Mouse (Mus musculus) thymus, adult 2 months (tissue): ENCODE measurements at regions not wholly inside any gene's neighbourhood (a gene's known extent, or its start where the extent isn't known, plus 50 kb on each side); places are given as distances from the start of the nearest gene placed in this dataset.

ENCODE experiments used
- DNase-seq: peaks from one replicate; pipeline ENCODE4 v3.0.0; 2021
- H3K27ac ChIP-seq: fragments of 200-500 bp; 2 replicates; pipeline ENCODE4 v1.5.1; 2012; ENCODE audit warnings: low read length, control low read depth; ENCODE audit not compliant: control insufficient read depth, insufficient read depth
- H3K27me3 ChIP-seq: fragments of 200-500 bp; 2 replicates; pipeline ENCODE4 v1.6.1; 2012; ENCODE audit warnings: mild to moderate bottlenecking, low read length, moderate library complexity, mixed read lengths; ENCODE audit not compliant: control insufficient read depth, insufficient read depth
- H3K36me3 ChIP-seq: fragments of 200-500 bp; 2 replicates; pipeline ENCODE4 v1.6.1; 2012; ENCODE audit warnings: mild to moderate bottlenecking, low read length, moderate library complexity; ENCODE audit not compliant: control insufficient read depth, insufficient read depth
- H3K4me1 ChIP-seq: fragments of 200-500 bp; replicated peaks from 2 replicates; pipeline ENCODE4 v1.6.1; 2012; ENCODE audit warnings: low read length; ENCODE audit not compliant: control insufficient read depth, insufficient read depth
- H3K4me3 ChIP-seq: fragments of 200-500 bp; 2 replicates; pipeline ENCODE4 v1.5.1; 2012; ENCODE audit warnings: mild to moderate bottlenecking, low read length, control low read depth, moderate library complexity; ENCODE audit not compliant: control insufficient read depth, insufficient read depth
- CTCF ChIP-seq: fragments of 200-500 bp; IDR thresholded peaks from 2 replicates; pipeline ENCODE4 v1.5.1; 2012; ENCODE audit warnings: mild to moderate bottlenecking, control low read depth, low read length, moderate library complexity, borderline replicate concordance; ENCODE audit not compliant: control insufficient read depth, poor library complexity, insufficient read depth; ENCODE audit errors: extremely low read depth
- POLR2A ChIP-seq: fragments of 200-500 bp; IDR thresholded peaks from 2 replicates; pipeline ENCODE4 v1.6.1; 2012; ENCODE audit warnings: mild to moderate bottlenecking, low read length, control low read depth, moderate library complexity; ENCODE audit not compliant: control insufficient read depth, poor library complexity, insufficient read depth; ENCODE audit errors: extremely low read depth
- WGBS: fragments of 180-500 bp; shearing (Covaris S2); methylation state at CpG from one replicate; pipeline ENCODE4 v1.1.7; 2018; 5-methylcytosine and 5-hydroxymethylcytosine counted together

- H3K4me3 ChIP-seq: no peak overlapping the region
- 94% methylated on average over 13 of the region's 13 CpGs for WGBS
- no peak overlapping the region for H3K27ac ChIP-seq
- H3K36me3 ChIP-seq: no peaks in the 10 kb centered on the region
- no peaks in the 10 kb centered on the region for H3K27me3 ChIP-seq
- H3K4me1 ChIP-seq: no peaks in the 10 kb centered on the region
- no peak for DNase-seq
- TF ChIP-seq POLR2A: no peak
- TF ChIP-seq CTCF: no peak
Observed at GRCm38 (mm10) chr9:43463445-43464090, 152.9 kb downstream of the Trim29 start.

- no peak for TF ChIP-seq POLR2A
- no peak for TF ChIP-seq CTCF
- H3K27ac ChIP-seq: no peak overlapping the region
Observed at GRCm38 (mm10) chr9:43465129-43465528, 154.5 kb downstream of the Trim29 start.

DNA sequence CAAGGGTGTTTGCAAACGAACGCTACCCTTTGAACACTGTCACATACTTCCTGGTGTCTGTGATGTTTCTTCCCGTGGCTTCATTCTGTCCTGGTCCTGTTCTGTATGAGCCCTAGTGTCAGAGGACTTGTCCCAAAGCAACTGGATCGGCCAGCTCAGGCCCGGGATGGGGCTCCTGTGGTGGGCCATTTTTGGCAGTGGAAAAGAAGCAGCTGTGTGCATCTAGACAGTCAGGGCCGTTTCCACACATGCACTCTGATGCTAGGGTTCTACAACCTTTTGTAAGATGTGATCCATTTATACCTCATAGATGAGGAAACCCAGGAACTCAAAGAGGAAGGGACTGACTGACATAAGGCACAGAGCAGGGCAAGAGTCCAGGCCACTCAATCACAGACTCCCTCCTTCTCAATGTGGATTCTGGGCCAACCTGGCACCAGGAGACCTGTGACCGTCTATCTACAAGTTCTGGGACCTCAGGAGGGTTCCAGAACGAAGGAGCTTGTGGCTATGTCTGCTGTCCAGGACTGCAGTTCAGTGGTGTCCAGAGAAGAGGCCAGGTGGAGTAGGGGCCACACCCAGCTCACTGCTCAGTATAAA, 155.2 kb downstream of the Trim29 start:
- TF ChIP-seq CTCF (no peak), POLR2A (no peak)
- no peak for DNase-seq
- Histone ChIP-seq H3K27me3 (no peaks in the 10 kb centered on the region), H3K36me3 (no peaks in the 10 kb centered on the region), H3K4me1 (no peaks in the 10 kb centered on the region), H3K27ac (no peak overlapping the region), H3K4me3 (no peak overlapping the region)
- 77% methylated on average over 8 of the region's 8 CpGs for WGBS

More at GRCm38 (mm10) chr9:43465129-43465528, 154.5 kb downstream of the Trim29 start:
- no peak for DNase-seq
- Histone ChIP-seq H3K4me3 (no peak overlapping the region), H3K27me3 (no peaks in the 10 kb centered on the region), H3K36me3 (no peaks in the 10 kb centered on the region), H3K4me1 (no peaks in the 10 kb centered on the region)
- WGBS: 62% methylated on average over 2 of the region's 2 CpGs

GRCm38 (mm10) chr9:43466883-43467282, 156.2 kb downstream of the Trim29 start:
- no peaks in the 10 kb centered on the region for H3K4me1 ChIP-seq
- H3K36me3 ChIP-seq: no peaks in the 10 kb centered on the region
- no peak for TF ChIP-seq POLR2A
- TF ChIP-seq CTCF: no peak
- WGBS: 49% methylated on average over 3 of the region's 3 CpGs
- no peak overlapping the region for H3K27ac ChIP-seq
- no peak for DNase-seq
- no peaks in the 10 kb centered on the region for H3K27me3 ChIP-seq
- H3K4me3 ChIP-seq: no peak overlapping the region

DNA sequence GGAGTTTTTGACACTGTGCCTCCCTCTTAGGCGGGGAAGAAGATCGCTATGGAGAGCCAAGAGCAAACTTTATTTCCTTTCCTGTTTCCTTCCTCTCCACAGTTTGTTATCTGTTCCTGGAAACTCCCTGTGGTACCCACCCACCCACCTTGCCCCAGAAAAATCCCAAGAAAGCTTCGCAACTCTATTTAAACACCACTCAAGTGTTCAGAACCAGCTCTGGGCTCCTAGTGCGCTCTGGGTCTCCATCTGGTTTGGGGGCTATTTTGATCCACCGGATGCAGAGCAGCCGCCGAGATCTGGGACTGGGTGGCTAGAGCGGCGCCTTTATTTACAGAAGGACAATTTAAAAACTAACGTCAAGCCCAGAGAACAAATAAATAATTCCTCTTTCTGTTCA, 158.6 kb downstream of the Trim29 start:
- Histone ChIP-seq H3K27ac (no peak overlapping the region), H3K4me3 (no peak overlapping the region), H3K36me3 (no peaks in the 10 kb centered on the region), H3K4me1 (no peaks in the 10 kb centered on the region), H3K27me3 (no peaks in the 10 kb centered on the region)
- no peak for TF ChIP-seq CTCF
- TF ChIP-seq POLR2A: no peak
- WGBS: 71% methylated on average over 10 of the region's 10 CpGs
- no peak for DNase-seq

DNA sequence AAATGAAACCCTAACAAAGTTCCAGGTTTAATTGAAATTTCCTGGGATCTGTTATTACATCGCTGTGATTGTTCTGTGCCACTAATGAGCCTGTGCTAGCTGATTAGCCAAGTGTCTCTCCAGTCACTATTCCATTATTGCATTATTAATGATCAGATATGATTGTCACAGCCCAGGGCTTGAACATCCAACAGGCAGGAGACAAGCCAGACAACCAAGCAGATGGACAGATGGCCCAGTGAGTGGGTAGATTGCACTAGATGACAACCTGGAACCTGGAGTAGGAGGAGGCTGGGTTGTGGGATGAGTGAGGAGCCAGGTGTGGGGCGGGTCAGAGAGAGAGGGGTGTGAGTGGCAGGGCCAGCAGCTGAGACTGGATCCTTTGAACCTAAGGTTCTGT, 161.6 kb downstream of the Trim29 start:
- no peak for TF ChIP-seq CTCF
- TF ChIP-seq POLR2A: no peak
- DNase-seq: no peak

More for the DNA sequence above, 161.6 kb downstream of the Trim29 start:
- Histone ChIP-seq H3K27ac (no peak overlapping the region), H3K4me1 (no peaks in the 10 kb centered on the region), H3K27me3 (no peaks in the 10 kb centered on the region), H3K4me3 (no peak overlapping the region), H3K36me3 (no peaks in the 10 kb centered on the region)
- 79% methylated on average over 2 of the region's 2 CpGs for WGBS
